Mouse (Mus musculus) bone marrow macrophage, adult 2 months (primary cell): ENCODE measurements at regions not wholly inside any gene's neighbourhood (a gene's known extent, or its start where the extent isn't known, plus 50 kb on each side); places are given as distances from the start of the nearest gene placed in this dataset.

Source experiments
- H3K27ac ChIP-seq: 2 replicates; pipeline ENCODE4 v1.5.1; 2012; ENCODE audit warnings: low read depth, low read length; ENCODE audit not compliant: insufficient read depth
- H3K4me1 ChIP-seq: 2 replicates; pipeline ENCODE4 v1.6.1; 2012; ENCODE audit warnings: low read length; ENCODE audit not compliant: control insufficient read depth, insufficient read depth
- H3K4me3 ChIP-seq: 2 replicates; pipeline ENCODE4 v1.5.1; 2012; ENCODE audit warnings: mild to moderate bottlenecking, low read length, moderate library complexity; ENCODE audit not compliant: insufficient read depth
- CTCF ChIP-seq: IDR thresholded peaks from 2 replicates; pipeline ENCODE4 v1.5.1; 2012; ENCODE audit warnings: low read depth, mild to moderate bottlenecking, low read length, moderate library complexity
- POLR2A ChIP-seq: IDR thresholded peaks from 2 replicates; pipeline ENCODE4 v1.6.1; 2012; ENCODE audit warnings: mild to moderate bottlenecking, low read depth, low read length, borderline replicate concordance

DNA sequence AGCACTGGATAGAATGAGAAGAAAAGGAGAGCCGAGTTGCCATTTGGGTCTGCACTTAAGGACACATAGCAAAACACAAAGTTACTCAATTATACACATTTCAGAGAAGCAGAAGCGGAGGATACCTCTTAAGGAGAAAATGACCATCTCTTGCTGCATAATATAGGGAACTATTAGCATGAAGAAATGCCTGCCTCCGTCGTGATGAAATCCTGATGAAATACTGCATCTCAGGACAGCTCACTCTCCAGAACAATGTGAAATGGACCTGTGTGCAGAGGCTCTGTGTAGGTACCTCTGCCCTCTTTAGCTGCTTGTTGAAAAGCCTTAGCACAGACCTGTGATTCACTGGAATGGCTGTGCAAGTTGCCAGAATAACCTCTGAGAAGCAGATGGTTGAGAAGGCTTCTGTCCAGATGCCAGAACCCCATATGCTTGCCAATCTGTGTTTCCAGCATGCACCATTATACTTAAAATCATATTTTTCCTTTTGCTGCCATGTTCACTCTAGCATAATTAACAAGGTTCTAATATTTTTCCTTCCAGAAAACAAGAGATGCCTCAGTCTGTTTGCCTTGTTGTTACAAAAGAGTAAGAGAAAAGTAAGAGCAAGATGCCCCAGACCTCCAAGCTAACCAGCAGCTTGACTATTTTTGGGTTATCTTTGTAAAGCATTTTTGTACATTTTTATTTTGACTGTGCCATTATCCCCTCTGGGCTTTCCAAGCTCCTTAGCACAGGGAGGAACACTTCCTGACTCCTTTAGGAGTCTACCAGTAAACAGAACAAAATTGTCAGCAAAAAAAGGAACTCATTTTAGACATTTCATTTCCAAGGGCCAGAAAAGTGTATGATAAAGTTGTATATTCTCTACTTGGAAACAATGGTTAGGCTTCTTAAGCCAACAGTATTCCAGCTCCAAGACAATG is 259.0 kb downstream of the 1190002N15Rik start:
- Histone ChIP-seq H3K27ac (no peak overlapping the region), H3K4me1 (no peaks in the 10 kb centered on the region), H3K4me3 (no peak overlapping the region)
- TF ChIP-seq POLR2A (no peak), CTCF (no peak)

GRCm38 (mm10) chr9:94277096-94277495 is 260.8 kb downstream of the 1190002N15Rik start:
- no peak overlapping the region for H3K27ac ChIP-seq
- TF ChIP-seq CTCF (no peak), POLR2A (no peak)
- no peaks in the 10 kb centered on the region for H3K4me1 ChIP-seq

DNA sequence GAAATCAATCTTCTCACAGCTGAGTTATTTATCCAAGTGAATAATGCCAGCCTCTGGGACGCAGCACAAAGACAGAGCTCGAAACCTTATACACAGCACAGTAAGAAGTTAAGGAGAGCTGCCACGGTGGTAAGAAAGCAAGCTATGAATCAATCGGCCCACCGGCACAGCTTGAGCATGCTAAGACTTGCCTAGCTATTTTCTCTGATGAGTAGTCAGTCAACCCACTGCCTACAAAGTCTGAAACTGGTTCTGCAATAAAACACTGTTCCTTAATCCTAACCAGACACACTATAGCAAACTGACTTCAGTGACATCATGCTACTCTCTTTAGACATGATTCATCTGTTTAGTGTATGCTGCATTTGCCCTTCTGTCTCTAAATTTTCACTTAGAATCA is 268.7 kb downstream of the 1190002N15Rik start:
- no peak overlapping the region for H3K27ac ChIP-seq
- no peak overlapping the region for H3K4me3 ChIP-seq
- TF ChIP-seq POLR2A (no peak), CTCF (no peak)
- H3K4me1 ChIP-seq = no peaks in the 10 kb centered on the region

More at GRCm38 (mm10) chr9:94277096-94277495, 260.8 kb downstream of the 1190002N15Rik start:
- no peak overlapping the region for H3K4me3 ChIP-seq

DNA sequence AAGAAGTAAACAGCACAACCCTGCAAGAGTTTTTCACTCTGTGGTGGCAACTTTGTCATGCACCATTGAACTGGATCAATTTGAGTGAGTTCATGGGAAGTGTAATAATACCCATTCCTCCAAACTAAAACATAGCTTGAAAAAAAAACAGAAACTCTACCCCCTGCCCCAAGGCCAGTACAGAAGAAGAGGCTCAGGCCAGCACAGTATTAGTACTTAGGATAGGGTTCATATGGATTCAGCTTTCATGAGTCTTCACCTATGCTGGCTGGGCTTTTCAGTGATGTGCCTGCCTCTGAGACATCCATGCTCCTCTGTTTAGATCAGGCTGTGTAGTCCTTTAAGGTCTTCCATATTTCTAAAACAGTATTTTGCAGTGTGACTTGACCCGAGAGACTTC is 270.6 kb downstream of the 1190002N15Rik start:
- H3K4me1 ChIP-seq = no peaks in the 10 kb centered on the region
- no peak for TF ChIP-seq CTCF
- no peak for TF ChIP-seq POLR2A
- H3K4me3 ChIP-seq = no peak overlapping the region
- H3K27ac ChIP-seq = no peak overlapping the region

GRCm38 (mm10) chr9:94239479-94240241 is 298.2 kb downstream of the 1190002N15Rik start:
- no peaks in the 10 kb centered on the region for H3K4me1 ChIP-seq
- H3K27ac ChIP-seq = no peak overlapping the region
- TF ChIP-seq CTCF (no peak), POLR2A (no peak)
- H3K4me3 ChIP-seq = no peak overlapping the region

DNA sequence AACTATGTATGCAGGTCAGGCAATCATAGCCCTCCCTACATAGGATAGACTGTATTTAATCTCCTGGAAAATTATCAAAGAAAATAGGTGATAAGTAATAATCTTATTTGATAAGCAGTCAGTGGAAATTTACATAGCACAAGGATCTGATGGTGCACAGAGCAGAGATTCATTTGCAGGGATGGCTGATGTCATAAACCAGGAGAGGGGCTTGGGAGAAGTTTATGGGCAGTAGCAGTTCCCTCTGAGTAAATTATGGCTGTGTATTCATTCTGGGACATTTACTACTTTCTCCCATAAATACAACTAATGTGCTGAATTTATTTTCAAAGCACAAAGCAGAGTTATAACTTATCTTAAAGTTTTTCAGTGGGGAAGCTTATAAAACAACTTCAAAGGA is 299.3 kb downstream of the 1190002N15Rik start:
- H3K4me3 ChIP-seq = no peak overlapping the region
- H3K4me1 ChIP-seq = no peaks in the 10 kb centered on the region
- no peak for TF ChIP-seq POLR2A
- no peak for TF ChIP-seq CTCF
- no peak overlapping the region for H3K27ac ChIP-seq

- Histone ChIP-seq H3K27ac (no peak overlapping the region), H3K4me1 (no peaks in the 10 kb centered on the region), H3K4me3 (no peak overlapping the region)
- TF ChIP-seq CTCF (no peak), POLR2A (no peak)
Observed at GRCm38 (mm10) chr9:94229537-94229936, 308.3 kb downstream of the 1190002N15Rik start.

DNA sequence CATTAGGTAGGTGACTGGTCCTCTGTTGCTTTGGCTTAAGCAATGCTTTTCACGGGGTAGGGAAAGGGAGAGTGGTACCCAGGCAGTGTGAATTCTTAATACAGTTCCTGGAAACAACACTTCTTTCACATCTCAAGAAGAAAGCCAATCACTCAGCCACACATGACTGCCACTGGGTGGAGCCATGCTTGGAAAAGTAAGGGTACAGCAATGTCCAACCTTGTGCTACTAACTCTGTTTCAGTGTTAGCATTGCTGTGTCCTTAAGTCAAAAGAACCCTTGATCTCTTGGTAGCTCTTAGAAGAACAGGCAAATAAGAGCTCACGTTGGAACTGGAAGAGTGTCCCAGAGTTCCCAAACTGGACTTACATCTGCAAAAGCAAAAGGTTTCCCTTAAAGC is 318.8 kb downstream of the 1190002N15Rik start:
- Histone ChIP-seq H3K27ac (no peak overlapping the region), H3K4me1 (no peaks in the 10 kb centered on the region), H3K4me3 (no peak overlapping the region)
- TF ChIP-seq CTCF (no peak), POLR2A (no peak)

GRCm38 (mm10) chr9:94216414-94217279 is 321.2 kb downstream of the 1190002N15Rik start:
- no peaks in the 10 kb centered on the region for H3K4me1 ChIP-seq
- no peak overlapping the region for H3K27ac ChIP-seq
- TF ChIP-seq CTCF (no peak), POLR2A (no peak)
- H3K4me3 ChIP-seq = no peak overlapping the region
